Mouse (Mus musculus): ENCODE measurements around the gene Ranbp17.
"Not testable (repeated sequence)": the region's sequence is repeated elsewhere in the genome, so short reads cannot be mapped to it uniquely, and the experiment has no call there.

Ranbp17 gene

DNA sequence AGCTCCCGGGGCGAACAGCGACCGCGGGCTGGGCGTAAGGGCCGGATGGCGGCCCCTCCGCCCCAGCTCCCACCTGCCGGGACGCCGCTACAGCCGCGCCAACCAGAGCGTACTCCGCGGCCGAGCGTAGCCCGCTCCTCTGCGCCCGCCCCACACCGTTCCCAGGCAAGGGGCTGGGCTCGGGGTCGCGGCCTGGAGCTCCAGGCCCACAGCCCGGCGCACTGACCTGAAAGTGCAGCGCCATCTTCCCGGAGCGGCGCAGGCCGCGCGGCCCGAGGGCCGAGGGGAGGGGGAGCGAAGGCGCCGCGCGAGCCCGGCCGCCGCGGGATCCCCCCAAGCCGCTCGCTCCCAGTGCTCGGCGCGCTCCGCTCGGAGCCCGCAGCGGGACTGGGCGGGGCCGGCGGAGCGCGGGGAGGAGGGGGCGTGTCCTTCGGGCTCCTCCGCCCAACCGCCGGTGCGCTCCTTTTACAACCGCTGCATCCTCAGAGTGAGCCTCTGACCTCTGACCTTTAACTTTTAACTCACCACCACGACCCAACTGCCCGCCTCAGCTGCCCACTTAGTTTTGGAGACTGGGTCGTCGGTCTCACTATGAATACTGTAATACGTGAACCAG lies at the start of gene Ranbp17:
Ranbp17 (minus strand) TSS at position 371 of the 616 bp plus-strand sequence.
- peak; percentile 9 for DNase-seq (ENCODE audit: low spot score)

GRCm38 (mm10) chr11:33554123-33554522 lies 40.6 kb upstream of the Ranbp17 start:
- DNase-seq (ENCODE audit: low spot score): no peak

GRCm38 (mm10) chr11:33550861-33551560 lies 37.5 kb upstream of the Ranbp17 start:
- DNase-seq (ENCODE audit: low spot score): no peak

DNA sequence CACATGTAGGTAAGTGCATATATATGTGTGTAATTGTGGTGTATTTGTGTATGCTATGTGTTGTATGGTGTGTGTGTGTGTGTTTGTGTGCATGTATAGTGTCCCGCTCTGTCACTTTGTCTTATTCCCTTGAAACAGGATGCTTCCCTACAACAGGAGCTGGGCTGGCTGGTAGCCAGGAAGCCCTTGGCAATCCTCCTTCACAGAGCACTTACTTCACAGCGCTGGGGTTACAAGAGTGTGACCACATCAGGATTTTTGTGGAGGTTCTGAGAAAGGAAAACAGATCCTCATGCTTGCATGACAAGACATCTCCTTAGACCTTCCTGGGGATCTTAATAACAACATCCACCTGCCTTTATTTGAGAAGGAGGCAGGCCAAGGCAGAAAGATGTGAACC lies 33.8 kb upstream of the Ranbp17 start:
- no peak for DNase-seq (ENCODE audit: low spot score)

DNA sequence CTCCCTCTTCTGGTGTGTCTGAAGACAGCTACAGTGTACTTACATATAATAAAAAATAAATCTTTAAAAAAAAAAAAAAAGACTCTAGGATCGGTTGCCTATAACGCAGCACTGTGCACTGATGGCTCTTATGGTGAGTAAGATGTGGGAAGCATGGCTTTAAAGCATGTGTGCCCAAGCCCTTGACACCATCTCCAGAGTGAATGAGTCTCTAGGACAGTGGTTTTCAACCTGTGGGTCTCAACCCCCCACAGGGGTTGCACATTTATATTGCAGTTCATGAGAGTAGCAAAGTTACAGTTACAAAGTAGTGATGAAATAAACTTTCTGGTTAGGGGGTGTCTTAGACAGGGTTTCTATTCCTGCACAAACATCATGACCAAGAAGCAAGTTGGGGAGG lies 31.4 kb upstream of the Ranbp17 start:
- DNase-seq (ENCODE audit: low spot score): no peak

DNA sequence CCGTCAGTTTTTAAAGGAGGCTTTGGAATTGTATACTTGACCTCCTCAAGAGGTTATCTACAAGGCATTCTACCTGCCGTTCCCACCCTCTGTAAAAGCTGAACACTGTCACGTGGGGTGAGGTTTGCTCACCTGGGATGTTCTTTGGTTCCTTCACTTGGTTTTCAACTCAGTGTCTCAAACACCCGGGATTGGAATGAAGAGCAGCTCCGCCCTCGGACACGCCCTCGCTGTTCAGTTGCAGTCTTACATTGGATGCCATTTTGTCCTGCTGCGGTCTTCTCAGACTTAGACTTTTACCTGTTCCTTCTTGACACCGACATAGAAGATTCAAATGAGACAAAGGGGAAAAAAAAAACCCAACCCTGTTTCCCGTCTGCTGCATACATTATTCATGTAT lies 30.6 kb upstream of the Ranbp17 start:
- no peak for DNase-seq (ENCODE audit: low spot score)

DNA sequence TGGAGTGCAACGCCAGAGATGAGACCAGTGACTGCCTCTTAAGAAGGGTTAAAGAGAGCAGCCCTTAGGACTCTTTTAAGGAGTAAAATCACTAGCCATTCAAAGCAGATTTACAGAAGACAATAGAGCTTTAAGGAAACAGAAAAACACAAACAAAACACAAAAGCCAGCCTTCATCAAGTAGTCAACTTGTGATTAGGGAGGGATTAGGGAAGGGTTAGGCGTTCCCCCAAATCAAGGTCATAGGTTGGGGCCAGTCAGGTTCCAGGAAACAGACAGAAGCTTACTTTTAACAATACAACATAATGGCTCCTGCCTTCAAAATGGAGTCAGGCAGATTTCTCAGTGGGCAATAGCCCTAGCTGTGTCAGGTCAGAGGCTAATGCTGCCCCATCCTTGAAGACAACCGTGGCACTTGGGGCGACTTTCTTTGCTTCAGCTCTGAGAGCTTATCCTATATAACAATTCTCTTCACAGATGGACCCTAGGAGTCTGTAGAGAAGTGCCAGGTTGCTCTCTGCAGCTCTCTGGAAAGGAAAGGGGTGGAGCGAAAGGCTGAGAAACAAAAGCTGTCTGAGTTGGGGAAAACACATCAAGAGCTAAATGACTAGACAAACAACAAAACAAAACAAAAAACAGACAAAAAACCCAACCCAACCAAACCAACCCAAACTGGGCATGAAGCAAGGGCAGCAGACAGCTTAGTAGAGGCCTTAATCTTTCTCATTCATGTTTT lies 24.0 kb upstream of the Ranbp17 start:
- no peak for DNase-seq (ENCODE audit: low spot score)

DNA sequence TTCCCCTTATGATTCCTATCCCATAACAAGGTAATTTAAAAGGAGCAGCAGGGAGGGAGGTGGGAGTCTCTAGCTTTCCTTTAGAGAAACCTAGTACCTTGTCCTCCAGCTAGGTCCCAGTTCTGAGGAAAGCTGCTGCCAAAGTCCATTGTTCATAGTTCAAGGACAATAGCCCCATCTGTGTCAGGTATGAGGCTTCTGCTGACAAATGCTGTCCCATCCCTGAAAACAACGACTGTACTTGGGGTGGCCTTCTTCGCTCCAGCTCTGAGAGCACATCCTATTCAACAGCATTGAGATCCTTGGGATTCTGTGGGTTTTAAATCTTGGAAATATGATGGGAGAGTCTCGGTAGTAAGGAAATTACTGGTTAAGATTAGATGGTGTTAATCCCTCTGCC lies 23.1 kb upstream of the Ranbp17 start:
- DNase-seq (ENCODE audit: low spot score): no peak

- DNase-seq (ENCODE audit: low spot score): no peak
Observed at GRCm38 (mm10) chr11:33534541-33534940, 21.0 kb upstream of the Ranbp17 start.

GRCm38 (mm10) chr11:33533577-33533976 lies 20.0 kb upstream of the Ranbp17 start:
- no peak for DNase-seq (ENCODE audit: low spot score)

GRCm38 (mm10) chr11:33529576-33529975 lies 16.0 kb upstream of the Ranbp17 start:
- DNase-seq (ENCODE audit: low spot score): no peak

- peak; percentile 21 for DNase-seq (ENCODE audit: low spot score)
Observed at GRCm38 (mm10) chr11:33512854-33513375, 631 bp downstream of the Ranbp17 start.

GRCm38 (mm10) chr11:33509401-33509800 lies 4.1 kb downstream of the Ranbp17 start:
- DNase-seq (ENCODE audit: low spot score): no peak

DNA sequence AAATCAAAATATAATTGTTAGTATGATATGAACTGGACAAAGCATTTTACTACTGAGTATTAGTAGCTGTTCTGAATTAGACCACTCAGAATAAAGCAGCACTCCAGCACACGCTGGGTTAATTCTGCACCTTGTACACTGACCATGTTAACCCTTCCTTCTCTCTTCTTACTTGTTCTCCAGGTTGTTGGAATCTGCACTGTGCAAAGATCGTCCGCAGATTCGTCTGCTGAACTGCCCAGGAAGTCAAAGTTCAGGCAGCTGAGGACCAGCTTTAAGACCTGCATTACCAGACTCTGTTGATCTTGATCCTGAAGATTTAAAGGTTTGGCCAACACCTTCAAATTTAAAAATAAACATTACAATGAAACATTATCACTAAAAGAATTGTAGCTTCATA lies 27.8 kb downstream of the Ranbp17 start:
- DNase-seq (ENCODE audit: low spot score): no peak

- DNase-seq (ENCODE audit: low spot score): no peak
Observed at GRCm38 (mm10) chr11:33480410-33480809, 33.1 kb downstream of the Ranbp17 start.

- DNase-seq (ENCODE audit: low spot score): no peak
Observed at GRCm38 (mm10) chr11:33479209-33479608, 34.3 kb downstream of the Ranbp17 start.

DNA sequence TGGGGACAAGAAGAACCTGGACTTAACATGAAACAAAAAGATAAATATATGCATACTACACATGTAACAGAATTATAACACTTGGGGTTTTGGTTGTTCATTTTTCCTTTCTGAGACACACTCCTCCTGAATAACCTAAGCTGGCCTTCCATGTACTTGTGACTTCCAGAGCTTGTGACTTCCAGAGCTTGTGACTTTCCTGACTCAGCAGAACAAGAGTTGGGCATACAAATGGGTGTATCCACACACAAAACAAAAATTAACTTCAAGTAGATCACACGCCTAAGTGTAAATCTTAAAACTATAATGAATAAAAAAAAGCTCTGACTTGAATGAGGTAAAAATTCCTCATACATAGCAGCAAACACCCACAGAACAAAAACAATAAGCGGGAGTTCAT lies 36.9 kb downstream of the Ranbp17 start:
- no peak for DNase-seq (ENCODE audit: low spot score)

DNA sequence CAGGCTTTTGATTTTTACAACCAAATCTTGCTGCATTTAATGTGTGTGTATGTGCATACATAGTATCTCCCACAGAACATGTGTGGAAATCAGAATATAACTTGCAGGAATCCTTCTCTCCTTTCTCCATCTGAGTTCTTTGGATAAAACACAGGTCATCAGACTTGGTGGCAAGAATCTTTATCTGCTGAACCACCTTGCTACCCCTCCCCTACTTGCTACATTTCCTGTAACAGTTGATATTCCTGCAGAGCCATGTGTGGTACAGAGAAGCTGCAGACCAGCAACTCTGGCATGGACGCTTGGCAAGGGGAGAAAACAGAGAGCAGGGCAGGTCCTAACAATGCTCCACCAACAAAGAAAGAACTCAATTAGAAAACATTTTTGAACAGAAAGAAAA lies 52.4 kb downstream of the Ranbp17 start:
- no peak for DNase-seq (ENCODE audit: low spot score)

GRCm38 (mm10) chr11:33454069-33454468 lies 59.5 kb downstream of the Ranbp17 start:
- DNase-seq (ENCODE audit: low spot score): no peak

DNA sequence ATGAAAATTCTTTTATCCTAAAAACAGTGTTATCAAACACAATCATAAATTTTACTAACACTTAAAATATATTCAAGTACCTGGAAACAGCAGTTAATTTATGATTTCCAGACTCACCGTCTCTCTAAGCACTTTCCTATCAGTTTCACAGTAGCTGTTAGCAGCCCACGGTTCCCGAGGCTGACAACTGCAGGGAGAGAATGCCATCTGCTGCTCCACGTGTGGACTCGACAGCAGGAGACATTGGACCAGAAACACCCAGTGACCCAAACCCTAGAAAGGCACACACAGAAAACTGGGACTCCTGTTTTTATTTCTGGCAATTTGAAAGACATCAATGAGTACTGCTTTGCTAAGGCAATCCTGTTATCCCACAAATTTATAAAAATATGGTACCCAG lies 79.7 kb downstream of the Ranbp17 start:
- no peak for DNase-seq (ENCODE audit: low spot score)

- DNase-seq (ENCODE audit: low spot score): not testable (repeated sequence)
Observed at GRCm38 (mm10) chr11:33428238-33428637, 85.3 kb downstream of the Ranbp17 start.

DNA sequence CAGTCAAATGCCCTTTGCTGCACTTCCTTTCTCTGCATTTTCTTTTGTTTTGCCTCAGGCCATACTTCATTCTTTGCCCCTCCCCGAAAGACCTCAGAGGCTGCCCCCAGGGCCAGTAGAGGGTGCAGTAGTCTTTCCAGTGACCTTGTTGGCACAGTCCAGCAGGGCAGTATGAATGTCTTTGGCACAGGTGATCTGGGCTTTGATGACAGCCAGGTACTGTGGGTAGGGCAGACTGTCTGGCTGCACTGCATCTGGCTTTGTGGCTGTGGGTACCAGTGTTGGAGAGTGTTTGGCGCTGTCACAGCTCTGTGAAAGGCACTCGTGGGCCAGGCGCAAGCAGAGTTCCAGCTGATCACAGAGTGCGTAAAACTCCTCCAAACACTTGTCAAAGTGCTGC lies 85.8 kb downstream of the Ranbp17 start:
- DNase-seq (ENCODE audit: low spot score): not testable (repeated sequence)

GRCm38 (mm10) chr11:33422226-33422625 lies 91.3 kb downstream of the Ranbp17 start:
- DNase-seq (ENCODE audit: low spot score): no peak
